Mouse (Mus musculus) layer of hippocampus, postnatal 10 days (tissue): Measurements from ENCODE around the gene Lcp2. TPM values are rescaled to one million over a fixed set of nuclear protein-coding genes. Genes with fewer than 3 reads are reported as not detected.

Experiments used
- total RNA-seq, 2 experiments: library from RNA; stranded (reverse); gene quantifications; 2 replicates each; pipeline ENCODE4 v1.2.3; 2021

Gene Lcp2
- total RNA-seq, 2 experiments from 2014 or later, result 5.9 to 7.2 TPM

Other genes starting within 250 kb of the Lcp2 start
- gene Kcnmb1, start 83.9 kb upstream of the Lcp2 start, total RNA-seq, result under 1 TPM; 0.27 to 0.33 TPM
- gene Kcnip1, start 53.8 kb upstream of the Lcp2 start, total RNA-seq, result 10 to 100 TPM; 35.5 to 42.1 TPM
- gene 4930469K13Rik, start 51.6 kb downstream of the Lcp2 start, total RNA-seq, result not detected
- gene Foxi1, start 161.2 kb downstream of the Lcp2 start, total RNA-seq, result not detected